Mouse (Mus musculus) brain, embryonic 14.5 days (tissue): ENCODE data around the gene Pik3ap1. TPM values are rescaled to one million over a fixed set of nuclear protein-coding genes. Genes with fewer than 3 reads are reported as not detected.

Experiments
- DNase-seq: peaks from one replicate; pipeline ENCODE4 v3.0.0-alpha.2; 2011; ENCODE audit warnings: low read depth
- CTCF ChIP-seq: fragments of 200-500 bp; IDR thresholded peaks from 2 replicates; pipeline ENCODE4 v1.5.1; 2012; ENCODE audit warnings: inconsistent platforms, mild to moderate bottlenecking, moderate library complexity, borderline replicate concordance; ENCODE audit not compliant: insufficient read depth, insufficient read length; ENCODE audit errors: extremely low read depth
- POLR2A ChIP-seq: fragments of 200-500 bp; IDR thresholded peaks from 2 replicates; pipeline ENCODE4 v1.6.1; 2012; ENCODE audit warnings: mild to moderate bottlenecking, inconsistent platforms, borderline replicate concordance; ENCODE audit not compliant: poor library complexity, insufficient read depth, insufficient read length, severe bottlenecking; ENCODE audit errors: extremely low read depth
- polyA plus RNA-seq: library from polyadenylated mRNA; depleted of rRNA; stranded (reverse); fragments of >200 nt; gene quantifications from 2 replicates; pipeline ENCODE4 v1.2.3, GENCODE M21; 2012

The Pik3ap1 gene
- polyA plus RNA-seq, 1 experiment: 1.6 TPM

DNA sequence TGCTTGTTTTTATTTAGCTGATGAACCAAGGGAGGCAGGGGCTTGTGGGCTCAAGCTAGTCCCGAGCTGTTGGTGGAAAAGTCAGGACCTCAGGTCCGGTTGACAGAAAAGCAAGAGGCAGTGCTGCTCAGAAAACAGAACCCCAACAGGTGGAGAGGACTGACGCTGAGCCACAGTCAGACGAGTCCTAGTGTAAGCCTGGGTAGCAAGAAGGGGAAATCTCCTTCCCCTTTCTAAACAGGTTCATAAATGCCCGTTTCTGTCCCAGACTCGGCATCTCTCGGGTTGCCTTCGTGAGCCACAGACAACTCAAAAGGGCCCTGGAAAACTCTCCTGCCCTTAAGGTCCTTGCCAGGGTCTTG is 40.3 kb downstream of the Pik3ap1 start:
- TF ChIP-seq POLR2A (no peak), CTCF (no peak)
- no peak for DNase-seq

DNA sequence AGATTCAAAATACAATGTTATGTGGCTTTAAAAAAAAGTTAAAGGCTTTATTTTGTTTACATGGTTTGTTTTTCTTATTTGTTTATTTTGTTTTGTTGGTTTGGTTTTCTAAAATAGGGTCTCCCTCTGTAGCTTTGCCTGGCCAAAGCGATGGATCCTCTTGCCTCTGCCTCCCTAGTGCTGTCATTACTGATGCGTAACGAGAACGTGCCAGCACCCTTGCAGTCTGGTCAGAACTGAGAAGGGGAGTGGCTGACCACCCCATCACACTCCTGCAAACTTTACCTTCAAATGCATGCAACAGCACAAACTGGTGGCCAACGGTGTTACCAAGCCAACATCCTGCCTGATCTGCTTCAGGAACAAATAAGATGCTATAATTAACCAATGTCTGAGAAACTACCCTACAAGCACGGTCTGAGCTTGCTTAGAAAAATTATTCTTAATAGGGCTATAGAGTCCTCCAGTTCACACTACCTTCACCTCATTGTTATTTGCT is 42.3 kb downstream of the Pik3ap1 start:
- DNase-seq: no peak
- TF ChIP-seq POLR2A: no peak
- no peak for TF ChIP-seq CTCF

- TF ChIP-seq CTCF (no peak), POLR2A (no peak)
- no peak for DNase-seq
Measured at GRCm38 (mm10) chr19:41341677-41342076, 43.2 kb downstream of the Pik3ap1 start.

GRCm38 (mm10) chr19:41339020-41339836 is 45.7 kb downstream of the Pik3ap1 start:
- DNase-seq: no peak

DNA sequence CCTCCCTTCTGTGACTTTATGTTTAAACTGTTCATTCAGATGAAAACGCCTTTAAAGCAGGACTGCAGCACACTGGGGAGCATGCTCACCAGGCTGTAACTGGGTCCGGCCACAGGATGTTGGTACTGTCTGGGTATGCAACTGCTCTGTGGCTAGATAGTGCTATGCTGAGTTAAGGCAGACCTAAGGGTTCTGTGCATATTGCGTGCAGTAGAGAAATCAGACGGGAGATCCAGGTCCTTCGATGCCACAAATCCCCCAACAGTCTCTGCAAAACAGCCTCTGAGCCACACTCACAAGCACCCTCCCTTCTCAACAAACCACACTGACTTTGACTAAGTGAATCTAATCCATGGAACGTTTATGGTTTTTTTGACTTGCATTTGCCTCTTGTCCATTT is 46.5 kb downstream of the Pik3ap1 start:
- TF ChIP-seq CTCF (no peak), POLR2A (no peak)
- DNase-seq: no peak

More at GRCm38 (mm10) chr19:41339020-41339836, 45.7 kb downstream of the Pik3ap1 start:
- TF ChIP-seq POLR2A (no peak), CTCF (no peak)

- no peak for DNase-seq
- TF ChIP-seq POLR2A (no peak), CTCF (no peak)
Measured at GRCm38 (mm10) chr19:41335721-41336120, 49.2 kb downstream of the Pik3ap1 start.

DNA sequence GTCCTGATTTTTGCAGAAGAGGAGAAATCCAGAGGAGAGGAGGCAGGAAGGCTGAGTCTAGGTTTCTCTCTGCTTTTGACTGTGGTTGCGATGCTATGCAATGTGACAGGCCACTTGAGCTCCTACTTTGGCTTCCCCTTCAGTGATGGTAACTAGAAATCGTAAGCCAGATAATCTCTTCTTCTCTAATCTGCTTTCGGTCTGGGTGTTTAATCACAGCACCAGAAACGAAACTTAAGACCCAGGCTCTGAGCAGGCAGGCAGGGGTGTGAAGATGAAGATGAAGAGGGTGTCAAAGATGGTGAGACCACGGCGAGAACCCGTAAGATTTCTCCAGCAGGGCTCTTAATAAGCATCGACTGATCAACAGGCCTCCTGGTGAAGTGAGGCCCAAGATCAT is 51.9 kb downstream of the Pik3ap1 start:
- no peak for DNase-seq
- TF ChIP-seq POLR2A: no peak
- no peak for TF ChIP-seq CTCF

- no peak for TF ChIP-seq CTCF
- TF ChIP-seq POLR2A: no peak
- no peak for DNase-seq
Measured at GRCm38 (mm10) chr19:41332228-41332627, 52.7 kb downstream of the Pik3ap1 start.

GRCm38 (mm10) chr19:41330401-41330800 is 54.5 kb downstream of the Pik3ap1 start:
- no peak for DNase-seq
- TF ChIP-seq POLR2A (no peak), CTCF (no peak)

DNA sequence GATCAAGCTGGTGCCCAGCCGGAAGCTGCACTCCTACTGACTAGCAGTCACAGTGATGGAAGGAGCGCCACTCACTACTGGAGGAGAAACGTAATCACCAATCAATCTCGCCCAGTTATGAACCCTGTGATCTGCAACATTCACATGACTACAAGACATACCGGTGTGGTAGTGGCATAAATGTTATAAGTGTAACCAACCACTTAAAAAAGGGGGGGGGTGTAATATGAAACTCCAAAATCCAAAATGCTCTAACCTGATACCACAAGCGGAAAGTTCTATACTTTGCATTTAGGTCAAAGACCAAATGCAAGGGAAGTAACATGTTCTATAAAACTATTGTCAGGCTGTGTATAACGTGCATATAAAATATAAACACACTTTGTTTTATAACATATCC is 54.9 kb downstream of the Pik3ap1 start:
- no peak for TF ChIP-seq CTCF
- TF ChIP-seq POLR2A: no peak

DNA sequence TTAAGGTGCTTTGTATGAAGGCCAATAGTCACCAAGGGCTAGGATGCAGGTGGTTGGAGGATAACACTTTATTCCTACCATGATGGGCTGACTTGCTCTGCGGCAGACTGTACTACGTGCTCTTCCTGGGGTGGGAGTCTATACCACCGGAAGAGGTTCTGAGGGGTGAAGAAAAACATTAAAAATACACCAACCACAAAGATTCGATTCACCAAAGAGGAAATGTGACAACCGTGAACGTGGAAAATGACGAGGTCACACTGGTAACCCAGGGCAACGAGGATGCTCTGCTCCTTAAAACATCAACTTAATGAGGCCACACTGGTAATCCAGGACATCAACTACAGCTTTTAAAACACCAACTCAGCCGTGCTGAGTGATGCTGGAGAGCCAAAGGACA is 56.2 kb downstream of the Pik3ap1 start:
- TF ChIP-seq POLR2A (no peak), CTCF (no peak)

More for the DNA sequence above, 54.9 kb downstream of the Pik3ap1 start:
- DNase-seq: no peak

DNA sequence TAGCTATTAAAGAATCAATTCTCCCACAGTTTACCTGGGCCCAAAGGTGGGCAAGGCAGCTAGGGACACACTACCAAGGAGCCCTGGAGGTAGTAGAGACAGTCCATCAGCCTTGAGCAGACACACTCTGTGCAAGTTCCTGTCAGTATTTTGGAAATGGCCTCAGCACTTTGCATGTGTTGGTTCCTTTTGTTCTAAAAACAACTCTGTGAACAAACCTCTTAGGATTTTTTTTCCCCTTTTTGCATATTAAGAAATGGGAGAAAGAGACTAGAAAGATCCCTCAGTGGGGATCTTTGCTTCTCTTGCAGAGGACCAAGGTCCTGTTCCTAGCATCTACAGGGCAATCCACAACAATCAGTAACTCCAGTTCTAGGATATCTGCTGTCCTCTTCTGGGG is 61.1 kb downstream of the Pik3ap1 start:
- no peak for DNase-seq
- TF ChIP-seq POLR2A (no peak), CTCF (no peak)

More for the DNA sequence above, 56.2 kb downstream of the Pik3ap1 start:
- no peak for DNase-seq

GRCm38 (mm10) chr19:41323125-41323524 is 61.8 kb downstream of the Pik3ap1 start:
- no peak for DNase-seq
- TF ChIP-seq POLR2A: no peak
- no peak for TF ChIP-seq CTCF
